Mouse (Mus musculus): ENCODE data around the gene Cbx8. TPM values are rescaled to one million over a fixed set of nuclear protein-coding genes. Genes with fewer than 3 reads are reported as not detected.

The Cbx8 gene
- polyA plus RNA-seq, 1 experiment from 2014 or later: 2.8 TPM

GRCm38 (mm10) chr11:119083724-119084445 lies 43.1 kb upstream of the Cbx8 start:
- no peak for ATAC-seq (ENCODE audit: low read depth)
- 5% methylated on average over 28 of the region's 28 CpGs for WGBS (ENCODE audit: insufficient replicate concordance)

GRCm38 (mm10) chr11:119082638-119083599 lies 42.1 kb upstream of the Cbx8 start:
- H3K4me1 ChIP-seq (replicated peaks): peaks cover 66% of the 10 kb centered on the region
- no peak overlapping the region for H3K9ac ChIP-seq
- no peak for DNase-seq

More at GRCm38 (mm10) chr11:119083724-119084445, 43.1 kb upstream of the Cbx8 start:
- DNase-seq: no peak
- H3K27me3 ChIP-seq: peaks cover 89% of the 10 kb centered on the region
- H3K9ac ChIP-seq: peak overlapping the region; percentile 81
- peaks cover 23% of the 10 kb centered on the region for H3K36me3 ChIP-seq
- H3K4me3 ChIP-seq (replicated peaks): peak overlapping the region; percentile 71
- no peak overlapping the region for H3K27ac ChIP-seq
- H3K4me2 ChIP-seq: peak overlapping the region; percentile 79
- H3K4me1 ChIP-seq (replicated peaks): peaks cover 68% of the 10 kb centered on the region
- H3K9me3 ChIP-seq (replicated peaks): no peaks in the 10 kb centered on the region

GRCm38 (mm10) chr11:119081839-119082637 lies 41.3 kb upstream of the Cbx8 start:
- Histone ChIP-seq H3K27ac (no peak overlapping the region), H3K4me1 (replicated peaks) (peaks cover 57% of the 10 kb centered on the region), H3K9ac (no peak overlapping the region), H3K9me3 (replicated peaks) (no peaks in the 10 kb centered on the region), H3K4me3 (replicated peaks) (no peak overlapping the region), H3K36me3 (peaks cover 23% of the 10 kb centered on the region), H3K4me2 (0 out of 2 replicates have a peak overlapping the region, but pooled peaks have one; percentile 79), H3K27me3 (peaks cover 71% of the 10 kb centered on the region)
- ATAC-seq (ENCODE audit: low read depth) (no peak), DNase-seq (no peak)
- WGBS (ENCODE audit: insufficient replicate concordance): 40% methylated on average over 21 of the region's 21 CpGs

More at GRCm38 (mm10) chr11:119082638-119083599, 42.1 kb upstream of the Cbx8 start:
- H3K4me2 ChIP-seq: peak overlapping the region; percentile 79
- ATAC-seq (ENCODE audit: low read depth): no peak
- WGBS (ENCODE audit: insufficient replicate concordance): 26% methylated on average over 20 of the region's 20 CpGs
- no peak overlapping the region for H3K27ac ChIP-seq
- H3K4me3 ChIP-seq (replicated peaks): 0 out of 2 replicates have a peak overlapping the region, but pooled peaks have one; percentile 71
- H3K36me3 ChIP-seq: peaks cover 23% of the 10 kb centered on the region
- peaks cover 80% of the 10 kb centered on the region for H3K27me3 ChIP-seq
- H3K9me3 ChIP-seq (replicated peaks): no peaks in the 10 kb centered on the region

- 67% methylated on average over 47 of the region's 47 CpGs for WGBS (ENCODE audit: insufficient replicate concordance)
- no peak overlapping the region for H3K27ac ChIP-seq
Observed at GRCm38 (mm10) chr11:119081148-119081838, 40.5 kb upstream of the Cbx8 start.

GRCm38 (mm10) chr11:119080461-119081147 lies 39.8 kb upstream of the Cbx8 start:
- Histone ChIP-seq H3K4me3 (replicated peaks) (no peak overlapping the region), H3K27ac (no peak overlapping the region), H3K27me3 (peaks cover 58% of the 10 kb centered on the region), H3K9ac (no peak overlapping the region), H3K36me3 (peaks cover 23% of the 10 kb centered on the region), H3K4me1 (replicated peaks) (peaks cover 51% of the 10 kb centered on the region), H3K9me3 (replicated peaks) (no peaks in the 10 kb centered on the region), H3K4me2 (no peak overlapping the region)
- ATAC-seq (ENCODE audit: low read depth) (no peak), DNase-seq (no peak)
- WGBS (ENCODE audit: insufficient replicate concordance): 68% methylated on average over 33 of the region's 33 CpGs

More at GRCm38 (mm10) chr11:119081148-119081838, 40.5 kb upstream of the Cbx8 start:
- Histone ChIP-seq H3K4me2 (no peak overlapping the region), H3K27me3 (peaks cover 63% of the 10 kb centered on the region), H3K9me3 (replicated peaks) (no peaks in the 10 kb centered on the region), H3K4me1 (replicated peaks) (peaks cover 51% of the 10 kb centered on the region), H3K36me3 (peaks cover 23% of the 10 kb centered on the region), H3K9ac (no peak overlapping the region), H3K4me3 (replicated peaks) (no peak overlapping the region)
- DNase-seq (no peak), ATAC-seq (ENCODE audit: low read depth) (no peak)

GRCm38 (mm10) chr11:119079445-119079837 lies 38.7 kb upstream of the Cbx8 start:
- Histone ChIP-seq H3K4me3 (replicated peaks) (no peak overlapping the region), H3K36me3 (peaks cover 23% of the 10 kb centered on the region), H3K4me2 (peak overlapping the region; percentile 32; the same call in 1 of the 2 replicates), H3K9ac (no peak overlapping the region), H3K27me3 (peaks cover 54% of the 10 kb centered on the region), H3K9me3 (replicated peaks) (no peaks in the 10 kb centered on the region), H3K4me1 (replicated peaks) (peaks cover 47% of the 10 kb centered on the region), H3K27ac (no peak overlapping the region)
- DNase-seq (no peak), ATAC-seq (ENCODE audit: low read depth) (no peak)
- 45% methylated on average over 7 of the region's 7 CpGs for WGBS (ENCODE audit: insufficient replicate concordance)

- ATAC-seq (ENCODE audit: low read depth): peak; percentile 27; the same call in 1 of the 2 replicates
- Histone ChIP-seq H3K9ac (no peak overlapping the region), H3K9me3 (replicated peaks) (no peaks in the 10 kb centered on the region), H3K4me2 (peak overlapping the region; percentile 32), H3K36me3 (peaks cover 23% of the 10 kb centered on the region), H3K27ac (no peak overlapping the region), H3K4me3 (replicated peaks) (no peak overlapping the region), H3K27me3 (peaks cover 54% of the 10 kb centered on the region), H3K4me1 (replicated peaks) (peaks cover 41% of the 10 kb centered on the region)
- WGBS (ENCODE audit: insufficient replicate concordance): 30% methylated on average over 27 of the region's 27 CpGs
- no peak for DNase-seq
Observed at GRCm38 (mm10) chr11:119078691-119079444, 38.1 kb upstream of the Cbx8 start.

- 68% methylated on average over 4 of the region's 4 CpGs for WGBS (ENCODE audit: insufficient replicate concordance)
- Histone ChIP-seq H3K4me2 (no peak overlapping the region), H3K27me3 (peaks cover 49% of the 10 kb centered on the region), H3K4me1 (replicated peaks) (peaks cover 30% of the 10 kb centered on the region), H3K36me3 (peaks cover 23% of the 10 kb centered on the region), H3K4me3 (replicated peaks) (no peak overlapping the region), H3K27ac (no peak overlapping the region), H3K9me3 (replicated peaks) (no peaks in the 10 kb centered on the region), H3K9ac (no peak overlapping the region)
- ATAC-seq (ENCODE audit: low read depth) (no peak), DNase-seq (no peak)
Observed at GRCm38 (mm10) chr11:119077755-119078154, 37.0 kb upstream of the Cbx8 start.

- Histone ChIP-seq H3K27ac (no peak overlapping the region), H3K9me3 (replicated peaks) (no peaks in the 10 kb centered on the region), H3K4me2 (no peak overlapping the region), H3K27me3 (peaks cover 42% of the 10 kb centered on the region), H3K36me3 (peaks cover 7% of the 10 kb centered on the region), H3K9ac (no peak overlapping the region), H3K4me1 (replicated peaks) (peaks cover 18% of the 10 kb centered on the region), H3K4me3 (replicated peaks) (no peak overlapping the region)
- no peak for ATAC-seq (ENCODE audit: low read depth)
- no peak for DNase-seq
- whole genome bisulfite sequencing (ENCODE audit: insufficient replicate concordance): 19% methylated on average over 5 of the region's 5 CpGs
Observed at GRCm38 (mm10) chr11:119075805-119076204, 35.0 kb upstream of the Cbx8 start.

Data from liver, embryonic 13.5 days (tissue).